Mouse (Mus musculus): ENCODE data around the gene Tmem51.

Gene Tmem51

DNA sequence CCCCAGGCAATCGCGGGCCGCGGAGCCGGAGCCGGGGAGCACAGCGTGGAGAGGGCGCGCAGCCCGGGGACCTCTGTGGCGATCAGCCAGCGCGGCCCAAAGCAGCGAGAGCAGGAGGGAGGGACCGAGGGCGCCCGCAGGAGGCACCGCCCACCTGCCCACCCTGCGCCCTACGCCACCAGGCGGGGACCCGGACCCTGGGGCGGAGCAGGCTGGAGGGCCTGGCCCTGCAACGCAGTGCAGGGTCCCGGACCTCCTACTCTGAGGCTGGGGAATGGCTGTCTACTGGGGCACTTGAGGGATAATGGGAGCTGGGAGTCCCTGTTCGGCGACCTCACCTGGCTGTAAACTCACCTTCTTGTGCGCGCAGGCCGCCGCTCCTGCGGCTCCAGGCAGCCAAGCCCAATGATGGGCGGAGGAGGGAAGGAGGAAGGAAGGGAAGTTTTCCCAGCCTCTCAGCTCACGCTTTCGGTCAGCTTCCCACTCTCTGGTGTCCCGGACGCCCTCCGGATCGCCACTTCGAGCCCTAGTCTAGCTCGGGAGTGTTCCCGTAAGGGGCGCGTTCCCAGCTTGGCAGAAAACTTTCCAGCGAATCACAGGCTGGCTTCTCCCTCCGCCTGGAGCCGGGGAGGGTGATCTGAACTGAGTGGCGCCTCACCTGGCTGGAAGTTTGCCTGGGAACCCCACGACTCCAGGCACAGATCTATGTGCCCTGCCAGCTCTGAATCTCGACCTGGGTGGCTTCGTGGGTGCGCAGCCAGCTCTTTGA, at the start of gene Tmem51:
Gene Tmem51, minus strand, starts transcription at position 174 of the 769 bp plus-strand sequence.
- Histone ChIP-seq H3K36me3 (ENCODE audit: control insufficient read depth, insufficient read depth, low read length, poor library complexity, severe bottlenecking) (no peaks in the 10 kb centered on the region), H3K27me3 (ENCODE audit: control insufficient read depth, insufficient read depth, low read length, poor library complexity, severe bottlenecking) (no peaks in the 10 kb centered on the region)
- DNase-seq (ENCODE audit: low read depth, low spot score) = peak; percentile 15

DNA sequence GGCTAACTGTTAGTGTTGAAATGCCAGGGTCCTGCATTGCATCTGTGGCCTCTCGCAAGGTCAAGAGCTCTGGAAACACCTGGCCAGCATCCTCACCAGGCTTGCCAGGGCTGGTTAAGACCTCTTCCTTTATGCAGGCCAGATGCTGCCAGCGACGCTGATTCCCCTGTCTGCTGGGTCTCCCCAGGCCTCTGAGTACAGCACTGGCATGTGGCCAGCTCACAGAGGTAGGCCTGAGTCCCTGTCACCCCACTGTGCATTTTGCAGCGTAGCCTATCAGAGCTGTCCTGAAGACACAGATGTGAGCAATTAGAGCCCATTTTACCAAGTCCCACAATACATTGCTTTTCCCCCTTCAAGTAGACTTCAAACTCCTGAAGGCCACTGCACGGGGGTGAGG, 46.1 kb upstream of the Tmem51 start:
- no peak for DNase-seq (ENCODE audit: low read depth, low spot score)
- Histone ChIP-seq H3K27me3 (ENCODE audit: control insufficient read depth, insufficient read depth, low read length, poor library complexity, severe bottlenecking) (no peaks in the 10 kb centered on the region), H3K36me3 (ENCODE audit: control insufficient read depth, insufficient read depth, low read length, poor library complexity, severe bottlenecking) (no peaks in the 10 kb centered on the region)

DNA sequence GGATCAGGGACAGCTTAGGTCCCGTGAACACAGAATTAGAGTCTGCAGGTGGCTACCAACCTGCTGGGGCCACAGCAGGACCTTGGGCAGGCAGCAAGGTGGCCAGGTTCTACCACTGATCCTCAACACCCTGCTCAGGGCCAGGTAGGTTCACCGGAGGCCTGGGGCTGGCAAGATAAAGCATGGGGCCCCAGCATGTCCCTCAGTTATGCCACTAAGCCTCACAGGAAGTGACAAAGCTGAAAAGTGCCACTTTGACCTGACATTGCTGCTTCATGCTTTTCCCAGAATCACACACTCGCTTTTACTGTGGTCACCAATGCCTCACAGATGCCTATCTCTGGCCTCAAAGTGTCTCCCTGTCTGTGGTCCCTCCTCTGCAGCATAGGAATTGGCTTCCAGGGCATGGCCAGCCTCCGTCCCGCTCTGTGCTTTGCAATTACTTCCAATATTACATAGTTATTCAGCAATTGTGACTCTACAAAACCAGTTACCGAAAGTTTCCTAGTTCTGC, 43.2 kb upstream of the Tmem51 start:
- DNase-seq (ENCODE audit: low read depth, low spot score) = no peak
- no peaks in the 10 kb centered on the region for H3K27me3 ChIP-seq (ENCODE audit: control insufficient read depth, insufficient read depth, low read length, poor library complexity, severe bottlenecking)
- H3K36me3 ChIP-seq (ENCODE audit: control insufficient read depth, insufficient read depth, low read length, poor library complexity, severe bottlenecking) = no peaks in the 10 kb centered on the region

DNA sequence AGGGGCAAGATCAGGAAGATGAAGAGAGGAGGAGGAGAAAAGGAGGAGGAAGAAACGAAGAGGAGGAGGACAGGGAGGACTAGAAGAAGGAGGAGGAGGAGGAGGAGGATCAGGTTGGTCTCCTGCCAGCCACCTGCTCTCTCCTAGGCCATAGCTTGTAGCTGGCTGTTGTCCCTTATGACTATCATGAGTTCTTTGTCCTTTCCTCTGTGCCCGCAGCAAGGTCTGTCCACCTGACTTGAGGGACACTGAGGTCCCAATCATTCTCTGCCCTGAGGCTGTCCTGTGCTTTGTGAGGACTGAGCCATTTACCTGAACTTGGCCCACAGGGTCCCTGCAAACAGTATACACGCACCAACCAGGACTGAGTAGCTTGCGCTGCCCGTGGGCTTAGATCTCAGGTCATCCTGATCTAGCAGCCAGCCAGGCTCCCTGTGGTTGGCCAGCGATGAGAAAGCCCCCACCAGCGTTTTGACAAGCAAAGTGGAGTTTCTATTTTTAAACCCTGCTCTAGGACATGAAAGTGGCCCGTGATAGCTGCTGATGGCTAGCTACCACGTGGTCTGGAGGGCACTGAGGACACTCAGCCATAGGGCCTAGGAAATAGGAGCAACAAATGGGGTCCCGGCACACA, 42.7 kb upstream of the Tmem51 start:
- no peaks in the 10 kb centered on the region for H3K27me3 ChIP-seq (ENCODE audit: control insufficient read depth, insufficient read depth, low read length, poor library complexity, severe bottlenecking)

DNA sequence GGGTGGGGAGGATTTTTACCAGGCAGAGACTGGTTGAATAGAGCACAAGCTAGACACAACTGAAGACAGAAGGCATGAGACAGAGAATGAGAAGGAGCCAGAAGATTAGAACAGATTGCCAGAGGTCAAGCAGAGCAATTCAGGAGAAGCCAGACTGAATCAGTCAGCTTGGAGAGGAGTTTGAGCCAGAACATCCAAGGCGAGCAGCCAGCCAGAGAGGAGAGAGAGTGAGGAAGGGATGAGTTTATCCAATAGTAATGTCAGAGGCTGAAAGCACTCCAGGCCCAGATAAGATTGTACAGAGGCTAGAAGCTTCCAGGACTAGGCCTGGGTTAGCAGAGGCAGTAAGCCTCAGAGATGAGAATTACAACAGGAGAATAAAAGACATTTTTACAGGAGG, 37.1 kb upstream of the Tmem51 start:
- Histone ChIP-seq H3K27me3 (ENCODE audit: control insufficient read depth, insufficient read depth, low read length, poor library complexity, severe bottlenecking) (no peaks in the 10 kb centered on the region), H3K36me3 (ENCODE audit: control insufficient read depth, insufficient read depth, low read length, poor library complexity, severe bottlenecking) (no peaks in the 10 kb centered on the region)
- DNase-seq (ENCODE audit: low read depth, low spot score) = no peak

More for the DNA sequence above, 42.7 kb upstream of the Tmem51 start:
- no peaks in the 10 kb centered on the region for H3K36me3 ChIP-seq (ENCODE audit: control insufficient read depth, insufficient read depth, low read length, poor library complexity, severe bottlenecking)
- no peak for DNase-seq (ENCODE audit: low read depth, low spot score)

DNA sequence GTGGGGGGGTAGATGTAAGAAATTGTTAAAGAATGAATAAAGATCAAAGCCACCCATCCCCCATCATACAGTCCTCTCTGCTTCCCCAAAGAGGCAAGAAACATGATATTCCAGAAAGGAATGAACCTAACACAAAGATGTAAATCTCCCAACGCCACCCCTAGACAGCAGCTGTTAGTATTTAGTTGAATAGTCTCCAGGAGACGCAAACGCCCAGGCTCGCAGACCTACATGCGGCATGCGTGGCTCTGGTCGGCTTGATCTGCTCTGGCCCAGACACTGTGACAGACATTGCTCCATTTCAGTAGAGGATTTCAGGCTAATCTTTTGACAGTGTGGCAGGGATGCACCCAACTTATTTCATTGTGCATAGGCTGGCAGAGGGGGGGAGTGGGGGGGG, 34.4 kb upstream of the Tmem51 start:
- Histone ChIP-seq H3K36me3 (ENCODE audit: control insufficient read depth, insufficient read depth, low read length, poor library complexity, severe bottlenecking) (no peaks in the 10 kb centered on the region), H3K27me3 (ENCODE audit: control insufficient read depth, insufficient read depth, low read length, poor library complexity, severe bottlenecking) (no peaks in the 10 kb centered on the region)
- no peak for DNase-seq (ENCODE audit: low read depth, low spot score)

DNA sequence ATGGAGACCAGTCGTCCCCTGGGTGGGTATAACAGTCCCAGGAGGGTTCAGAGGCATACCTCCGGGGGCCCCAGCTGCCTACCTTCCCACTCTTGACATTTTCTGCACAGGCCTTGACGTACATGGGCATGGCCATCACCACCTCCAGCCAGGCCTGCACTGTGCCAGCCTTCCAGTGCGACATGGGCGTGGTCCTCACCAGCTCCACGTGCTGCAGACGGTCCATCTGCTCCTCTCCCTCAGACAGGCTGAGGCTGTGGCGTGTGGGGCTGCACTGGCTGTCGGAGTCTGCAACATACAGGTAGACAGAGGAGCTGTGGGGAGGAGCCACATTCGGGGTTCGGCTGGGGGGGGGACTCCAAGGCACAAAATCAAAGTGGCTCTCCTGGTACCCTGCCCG, 33.9 kb upstream of the Tmem51 start:
- Histone ChIP-seq H3K27me3 (ENCODE audit: control insufficient read depth, insufficient read depth, low read length, poor library complexity, severe bottlenecking) (no peaks in the 10 kb centered on the region), H3K36me3 (ENCODE audit: control insufficient read depth, insufficient read depth, low read length, poor library complexity, severe bottlenecking) (no peaks in the 10 kb centered on the region)
- DNase-seq (ENCODE audit: low read depth, low spot score) = no peak

DNA sequence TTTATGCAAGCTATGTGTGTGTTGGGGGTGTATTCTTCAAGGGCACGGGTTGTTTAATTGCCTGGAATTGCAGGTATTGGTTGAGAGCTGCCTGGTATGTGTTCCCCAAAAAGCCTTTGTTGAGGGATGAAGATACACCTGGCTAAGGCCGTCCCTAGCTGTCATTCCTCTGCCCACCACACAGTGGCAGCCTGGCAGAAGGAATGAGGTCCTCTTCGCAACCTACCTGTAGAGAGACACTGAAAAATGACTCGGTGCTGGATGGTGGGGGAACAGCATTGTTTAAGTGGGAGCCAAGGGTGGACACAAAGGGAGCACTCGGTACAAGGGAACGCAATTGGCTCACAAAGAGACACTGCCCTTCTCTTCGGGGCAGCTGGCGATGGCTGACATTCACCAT, 29.2 kb upstream of the Tmem51 start:
- no peaks in the 10 kb centered on the region for H3K36me3 ChIP-seq (ENCODE audit: control insufficient read depth, insufficient read depth, low read length, poor library complexity, severe bottlenecking)
- no peaks in the 10 kb centered on the region for H3K27me3 ChIP-seq (ENCODE audit: control insufficient read depth, insufficient read depth, low read length, poor library complexity, severe bottlenecking)

DNA sequence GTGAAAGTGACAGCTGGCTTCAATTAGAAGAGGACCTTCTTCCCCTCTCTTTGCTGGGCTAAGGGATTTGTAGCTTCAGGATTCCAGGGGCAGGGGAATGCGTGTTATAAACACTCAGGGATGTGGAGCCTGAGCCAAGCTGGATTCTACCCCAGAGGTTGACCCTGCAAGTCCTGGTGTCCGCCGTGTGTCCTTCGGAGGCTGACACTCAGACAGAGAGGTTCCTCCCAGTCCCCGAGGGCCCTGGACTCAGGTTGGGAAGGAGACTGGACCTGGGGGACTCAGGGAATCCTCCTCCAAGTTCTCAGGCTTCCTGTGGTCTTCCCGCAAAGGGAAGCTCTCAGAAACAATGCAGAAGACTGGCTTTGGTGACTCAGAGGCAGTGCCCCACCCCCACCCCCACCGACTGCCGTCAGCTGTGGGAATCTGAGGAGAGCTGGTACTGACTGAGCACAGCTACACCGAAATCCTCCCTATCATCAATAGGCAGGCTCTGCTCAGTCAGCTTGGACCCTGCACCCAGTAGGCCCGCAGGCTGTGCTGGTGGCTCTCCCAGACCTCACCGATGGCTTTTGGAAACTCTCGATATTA, 19.1 kb upstream of the Tmem51 start:
- Histone ChIP-seq H3K27me3 (ENCODE audit: control insufficient read depth, insufficient read depth, low read length, poor library complexity, severe bottlenecking) (no peaks in the 10 kb centered on the region), H3K36me3 (ENCODE audit: control insufficient read depth, insufficient read depth, low read length, poor library complexity, severe bottlenecking) (no peaks in the 10 kb centered on the region)
- no peak for DNase-seq (ENCODE audit: low read depth, low spot score)

More for the DNA sequence above, 29.2 kb upstream of the Tmem51 start:
- no peak for DNase-seq (ENCODE audit: low read depth, low spot score)

DNA sequence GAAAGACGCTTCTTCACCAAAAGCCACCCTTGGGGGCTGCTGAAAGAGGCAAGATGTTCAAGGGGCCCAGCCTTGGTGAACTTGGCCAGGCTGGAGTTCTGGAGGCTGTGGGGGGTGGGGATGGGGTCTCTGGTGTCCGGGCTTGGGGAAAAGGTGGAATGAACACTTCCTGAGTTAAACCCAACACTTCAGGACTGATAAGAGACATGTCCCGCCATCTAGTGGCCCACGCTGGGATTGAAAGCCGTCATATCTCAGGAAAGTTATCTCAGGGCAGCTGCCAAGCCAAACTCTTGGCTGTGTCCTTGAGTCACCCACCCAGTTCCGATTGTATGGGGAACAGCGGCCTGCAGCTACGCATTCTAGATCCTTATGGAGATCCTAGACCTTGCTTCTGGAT, 14.2 kb upstream of the Tmem51 start:
- Histone ChIP-seq H3K36me3 (ENCODE audit: control insufficient read depth, insufficient read depth, low read length, poor library complexity, severe bottlenecking) (no peaks in the 10 kb centered on the region), H3K27me3 (ENCODE audit: control insufficient read depth, insufficient read depth, low read length, poor library complexity, severe bottlenecking) (no peaks in the 10 kb centered on the region)
- DNase-seq (ENCODE audit: low read depth, low spot score) = peak; percentile 53

DNA sequence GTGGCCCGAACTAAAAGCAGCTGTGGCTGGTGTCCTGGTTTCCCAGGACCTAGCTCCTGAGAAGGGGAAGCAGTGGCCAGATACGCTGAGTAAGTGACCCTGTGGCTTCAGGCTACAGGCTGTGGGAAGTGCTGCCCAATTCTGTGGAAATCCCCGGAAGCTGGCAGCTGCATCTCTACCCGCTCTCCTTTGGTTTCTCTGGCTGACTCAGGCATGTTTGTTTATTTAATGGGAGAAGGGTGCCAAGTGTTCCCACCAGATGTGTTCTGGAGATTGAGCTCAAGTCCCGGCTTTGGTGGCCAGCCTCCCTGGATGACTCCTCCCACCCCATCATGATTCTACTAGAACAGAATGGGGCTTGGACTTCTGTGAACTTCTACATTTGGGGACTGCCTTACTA, 13.8 kb upstream of the Tmem51 start:
- no peak for DNase-seq (ENCODE audit: low read depth, low spot score)
- Histone ChIP-seq H3K36me3 (ENCODE audit: control insufficient read depth, insufficient read depth, low read length, poor library complexity, severe bottlenecking) (no peaks in the 10 kb centered on the region), H3K27me3 (ENCODE audit: control insufficient read depth, insufficient read depth, low read length, poor library complexity, severe bottlenecking) (no peaks in the 10 kb centered on the region)

DNA sequence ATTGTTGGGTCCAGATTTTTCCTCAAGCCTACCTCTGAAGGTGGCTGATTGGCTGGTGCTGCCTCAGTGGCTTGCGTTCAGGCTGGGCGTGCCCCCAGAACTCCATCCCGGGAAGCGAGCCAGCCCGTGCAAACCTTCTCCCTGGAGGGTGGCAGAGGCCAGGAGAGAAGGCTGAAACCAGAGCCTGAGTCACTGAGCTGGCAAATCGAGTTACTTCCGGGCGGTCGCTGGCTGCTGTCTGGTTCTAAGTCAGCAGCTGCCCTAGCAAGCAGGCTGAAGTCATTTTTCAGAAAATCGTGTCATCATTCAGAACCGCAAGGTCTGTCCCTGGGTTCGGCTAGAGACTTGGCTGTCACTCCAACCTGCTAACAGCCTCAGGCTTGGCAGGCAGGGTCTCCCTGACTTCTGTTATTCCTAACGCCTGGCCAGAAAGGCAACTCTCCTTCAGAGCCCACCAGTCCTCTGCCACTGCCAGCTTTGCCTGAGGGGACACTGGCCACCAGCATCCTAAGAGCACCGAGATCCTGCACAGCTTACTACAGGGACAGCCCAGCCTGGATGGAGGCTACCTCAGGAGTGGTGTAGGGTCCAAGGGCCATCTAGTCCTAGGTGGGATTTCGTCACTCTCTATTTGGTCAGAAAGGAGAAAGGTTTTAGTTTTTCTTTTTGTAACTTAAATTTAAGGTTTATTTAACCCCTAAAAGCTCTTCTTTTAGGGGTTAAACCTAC, 11.6 kb upstream of the Tmem51 start:
- no peaks in the 10 kb centered on the region for H3K36me3 ChIP-seq (ENCODE audit: control insufficient read depth, insufficient read depth, low read length, poor library complexity, severe bottlenecking)
- no peak for DNase-seq (ENCODE audit: low read depth, low spot score)
- no peaks in the 10 kb centered on the region for H3K27me3 ChIP-seq (ENCODE audit: control insufficient read depth, insufficient read depth, low read length, poor library complexity, severe bottlenecking)

DNA sequence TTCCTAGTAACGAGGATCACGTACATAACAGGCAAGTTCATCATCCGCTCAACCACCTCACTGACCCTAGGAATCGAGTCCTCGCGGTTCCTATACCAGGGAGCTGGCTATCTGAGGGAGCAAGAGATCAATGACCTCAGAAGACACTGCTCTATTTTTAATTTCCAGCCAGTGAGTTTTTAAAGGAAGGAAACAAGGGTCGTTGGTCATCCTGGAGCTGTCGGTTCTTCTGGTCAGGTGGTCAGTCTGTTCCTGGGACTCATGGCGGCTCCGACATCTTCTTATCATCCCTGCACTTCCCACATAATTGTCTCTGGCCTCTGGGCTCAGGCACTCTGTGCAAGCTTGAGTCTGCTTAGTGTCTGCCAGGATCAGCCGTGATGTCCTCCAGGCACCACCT, 10.3 kb upstream of the Tmem51 start:
- H3K36me3 ChIP-seq (ENCODE audit: control insufficient read depth, insufficient read depth, low read length, poor library complexity, severe bottlenecking) = no peaks in the 10 kb centered on the region

DNA sequence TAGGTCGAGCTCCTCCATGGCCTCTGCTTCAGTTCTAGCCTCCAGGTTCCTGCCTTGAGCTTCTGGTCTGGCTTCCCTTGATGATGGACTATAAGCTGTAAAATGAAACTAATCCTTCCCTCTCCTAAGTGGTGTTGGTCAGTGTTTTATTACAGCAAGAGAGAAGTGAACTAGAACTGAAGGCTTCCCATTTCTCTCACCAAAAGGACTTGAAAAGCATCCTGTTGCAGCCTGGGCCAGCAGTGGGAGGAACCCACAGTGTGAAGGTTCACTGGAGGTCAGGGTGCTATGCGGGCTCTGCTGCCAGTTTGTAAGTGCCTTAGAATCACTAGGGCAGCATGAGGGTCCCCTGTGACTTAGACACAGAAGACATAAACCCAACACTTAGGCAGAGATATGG, 7.0 kb upstream of the Tmem51 start:
- Histone ChIP-seq H3K27me3 (ENCODE audit: control insufficient read depth, insufficient read depth, low read length, poor library complexity, severe bottlenecking) (no peaks in the 10 kb centered on the region), H3K36me3 (ENCODE audit: control insufficient read depth, insufficient read depth, low read length, poor library complexity, severe bottlenecking) (no peaks in the 10 kb centered on the region)
- DNase-seq (ENCODE audit: low read depth, low spot score) = no peak

More for the DNA sequence above, 10.3 kb upstream of the Tmem51 start:
- no peaks in the 10 kb centered on the region for H3K27me3 ChIP-seq (ENCODE audit: control insufficient read depth, insufficient read depth, low read length, poor library complexity, severe bottlenecking)
- no peak for DNase-seq (ENCODE audit: low read depth, low spot score)

DNA sequence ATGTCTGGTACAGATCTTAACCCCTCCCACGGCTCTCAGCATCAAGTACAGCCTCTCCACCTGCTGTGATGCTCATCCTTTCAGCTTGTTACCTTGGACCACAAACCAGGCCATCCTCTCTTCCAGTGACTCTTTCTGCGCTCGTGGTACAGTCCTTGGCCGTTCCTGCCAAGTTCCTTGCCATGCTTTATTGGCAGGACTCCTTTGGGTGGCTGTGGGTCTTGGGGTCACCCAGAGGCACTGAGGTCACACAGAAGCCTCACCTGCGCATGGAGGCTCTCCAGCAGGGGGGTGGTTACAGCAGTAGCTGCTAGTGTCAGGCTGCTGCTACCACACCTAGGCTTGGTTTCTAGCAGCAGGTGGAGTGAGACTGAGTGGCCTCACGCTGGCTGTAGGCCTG, 5.9 kb upstream of the Tmem51 start:
- no peaks in the 10 kb centered on the region for H3K27me3 ChIP-seq (ENCODE audit: control insufficient read depth, insufficient read depth, low read length, poor library complexity, severe bottlenecking)
- DNase-seq (ENCODE audit: low read depth, low spot score) = no peak
- H3K36me3 ChIP-seq (ENCODE audit: control insufficient read depth, insufficient read depth, low read length, poor library complexity, severe bottlenecking) = no peaks in the 10 kb centered on the region

All from splenic B cell, adult 2 months (primary cell).